Mouse (Mus musculus) heart, embryonic 10.5 days (tissue): ENCODE measurements around the gene Gm26566. TPM values are rescaled to one million over a fixed set of nuclear protein-coding genes. Genes with fewer than 3 reads are reported as not detected.

Experiments used
- DNase-seq: peaks from one replicate; pipeline ENCODE4 v3.0.0-alpha.2; 2017; ENCODE audit warnings: low spot score
- H3K27ac ChIP-seq: fragments of 300-500 bp; sonication (generic); 2 replicates; pipeline ENCODE4 v1.5.1; 2016; ENCODE audit warnings: mild to moderate bottlenecking
- H3K27me3 ChIP-seq: fragments of 300-500 bp; sonication (generic); 2 replicates; pipeline ENCODE4 v1.6.1; 2016; ENCODE audit warnings: mild to moderate bottlenecking; ENCODE audit not compliant: poor library complexity, insufficient read depth, severe bottlenecking
- H3K36me3 ChIP-seq: fragments of 300-500 bp; sonication (generic); 2 replicates; pipeline ENCODE4 v1.6.1; 2016; ENCODE audit warnings: mild to moderate bottlenecking, moderate library complexity
- H3K4me1 ChIP-seq: fragments of 300-500 bp; sonication (generic); 2 replicates; pipeline ENCODE4 v1.6.1; 2016; ENCODE audit warnings: mild to moderate bottlenecking
- H3K4me3 ChIP-seq: fragments of 300-500 bp; sonication (generic); 2 replicates; pipeline ENCODE4 v1.5.1; 2016; ENCODE audit warnings: mild to moderate bottlenecking, moderate library complexity
- H3K9me3 ChIP-seq: fragments of 300-500 bp; sonication (generic); 2 replicates; pipeline ENCODE4 v1.6.1; 2016; ENCODE audit warnings: mild to moderate bottlenecking, moderate library complexity
- WGBS: fragments of 180-500 bp; shearing (Covaris S2); methylation state at CpG from one replicate; pipeline ENCODE4 v1.1.7; 2016; 5-methylcytosine and 5-hydroxymethylcytosine counted together
- polyA plus RNA-seq: library from polyadenylated mRNA; unstranded; fragments of >200 nt; fragmentation: Nextera tagmentation; extraction: Ambion mirVana; gene quantifications from 2 replicates; pipeline ENCODE4 v1.2.1, GENCODE M21; 2016

Gm26566 gene
- polyA plus RNA-seq, 1 experiment from 2014 or later = 1.2 TPM

DNA sequence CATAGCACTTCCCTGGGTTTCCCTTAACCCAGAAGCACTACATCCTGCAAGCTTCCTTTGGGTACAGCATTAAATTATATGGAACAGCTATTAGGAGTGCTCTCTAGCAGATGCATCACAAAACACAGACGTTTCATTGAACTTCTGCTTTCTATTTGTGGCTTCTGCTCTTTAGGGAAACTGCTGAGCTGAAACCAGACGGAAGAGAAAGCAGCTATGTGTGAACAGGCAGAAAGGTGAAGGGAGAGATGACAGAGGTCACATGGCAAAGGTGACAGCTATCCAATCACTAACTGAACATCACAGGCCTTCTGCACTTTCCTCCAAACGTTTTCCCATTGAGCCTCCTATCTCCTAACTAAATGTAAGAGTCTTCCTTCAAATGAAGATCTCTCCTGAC is 15.7 kb upstream of the Gm26566 start:
- H3K27ac ChIP-seq = no peak overlapping the region
- WGBS = 25% methylated on average over 3 of the region's 3 CpGs

DNA sequence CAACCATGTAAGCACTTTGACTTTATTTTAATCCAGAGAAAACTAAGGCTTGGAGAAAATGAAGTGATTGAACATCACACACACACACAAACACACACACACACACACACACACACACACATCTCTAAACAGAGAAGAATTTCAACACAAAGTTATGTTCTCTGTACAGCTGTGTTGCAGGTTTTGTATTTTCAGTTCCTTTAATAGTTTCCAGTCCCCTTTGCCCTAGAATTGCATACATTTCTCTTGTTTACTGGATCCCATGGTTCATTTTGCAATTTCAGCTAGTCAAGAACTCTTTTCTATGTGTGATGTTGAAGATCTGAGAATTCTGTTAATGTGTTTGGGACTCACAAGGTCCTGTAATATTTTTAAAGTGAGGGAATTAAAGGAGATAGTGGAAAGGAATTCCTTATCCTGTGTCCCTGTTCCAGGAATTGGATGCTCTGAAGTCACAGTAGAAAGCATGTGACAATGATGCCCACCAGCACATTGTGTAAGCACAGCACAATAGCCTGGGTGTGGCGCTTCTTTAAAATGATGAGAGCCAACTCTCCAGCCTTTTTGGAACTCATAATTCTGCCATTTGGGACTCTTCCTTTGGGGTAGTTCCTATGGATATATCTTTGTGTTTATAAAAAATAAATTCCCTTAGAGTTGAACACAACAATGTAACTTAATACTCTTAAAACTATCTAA is 14.3 kb upstream of the Gm26566 start:
- no peak overlapping the region for H3K27ac ChIP-seq
- no peak for DNase-seq
- no peak overlapping the region for H3K4me3 ChIP-seq
- no peaks in the 10 kb centered on the region for H3K4me1 ChIP-seq
- H3K9me3 ChIP-seq = no peaks in the 10 kb centered on the region
- WGBS = 87% methylated on average over 1 of the region's 1 CpGs
- H3K27me3 ChIP-seq = no peaks in the 10 kb centered on the region
- H3K36me3 ChIP-seq = no peaks in the 10 kb centered on the region

More for the DNA sequence above, 15.7 kb upstream of the Gm26566 start:
- Histone ChIP-seq H3K27me3 (no peaks in the 10 kb centered on the region), H3K4me3 (no peak overlapping the region), H3K36me3 (no peaks in the 10 kb centered on the region), H3K4me1 (no peaks in the 10 kb centered on the region), H3K9me3 (no peaks in the 10 kb centered on the region)
- no peak for DNase-seq

DNA sequence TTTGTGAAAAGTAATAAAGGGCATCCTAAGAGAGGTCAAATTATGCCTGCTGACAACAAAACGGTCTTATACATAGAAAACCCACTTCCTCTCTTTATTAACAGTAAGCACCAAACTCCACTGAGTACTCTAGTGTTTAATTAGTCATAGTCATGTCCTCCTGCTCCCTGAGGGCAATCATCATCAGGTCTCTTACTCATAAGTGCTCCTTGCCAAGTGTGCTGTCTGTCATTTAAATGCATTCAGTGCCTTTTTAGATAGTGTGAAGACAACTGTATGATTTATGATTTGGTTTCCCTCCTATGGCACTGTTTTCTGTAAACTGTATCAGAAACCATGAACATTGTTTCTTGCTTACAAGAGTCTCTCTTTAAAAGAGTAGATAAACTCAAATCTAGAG is 7.3 kb upstream of the Gm26566 start:
- peaks cover 41% of the 10 kb centered on the region for H3K36me3 ChIP-seq
- H3K4me1 ChIP-seq = no peaks in the 10 kb centered on the region
- DNase-seq = no peak
- no peak overlapping the region for H3K27ac ChIP-seq
- no peaks in the 10 kb centered on the region for H3K9me3 ChIP-seq
- H3K4me3 ChIP-seq = no peak overlapping the region
- 94% methylated on average over 1 of the region's 1 CpGs for WGBS
- no peaks in the 10 kb centered on the region for H3K27me3 ChIP-seq

DNA sequence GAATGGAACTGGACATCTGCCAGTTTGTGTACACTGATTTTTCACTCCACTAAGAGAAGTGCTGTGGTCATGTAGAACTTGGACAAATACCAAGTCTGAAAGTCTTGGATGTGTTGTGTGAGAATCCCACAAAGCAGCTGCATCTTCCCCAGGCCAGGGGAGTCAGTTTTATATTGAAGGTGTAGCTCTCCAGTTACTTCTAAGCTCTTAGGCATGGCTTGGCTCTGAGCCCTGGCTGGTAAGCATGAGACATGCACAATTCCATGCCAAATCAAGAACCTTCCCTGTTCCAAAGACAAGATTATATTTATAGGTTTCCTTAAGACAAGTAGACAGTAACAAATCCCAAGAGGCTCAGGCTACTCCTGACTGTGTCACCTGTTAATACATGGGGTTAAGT is 6.5 kb upstream of the Gm26566 start:
- Histone ChIP-seq H3K4me3 (no peak overlapping the region), H3K36me3 (peaks cover 43% of the 10 kb centered on the region), H3K4me1 (peaks cover 2% of the 10 kb centered on the region), H3K9me3 (no peaks in the 10 kb centered on the region), H3K27ac (no peak overlapping the region), H3K27me3 (no peaks in the 10 kb centered on the region)
- DNase-seq = no peak

DNA sequence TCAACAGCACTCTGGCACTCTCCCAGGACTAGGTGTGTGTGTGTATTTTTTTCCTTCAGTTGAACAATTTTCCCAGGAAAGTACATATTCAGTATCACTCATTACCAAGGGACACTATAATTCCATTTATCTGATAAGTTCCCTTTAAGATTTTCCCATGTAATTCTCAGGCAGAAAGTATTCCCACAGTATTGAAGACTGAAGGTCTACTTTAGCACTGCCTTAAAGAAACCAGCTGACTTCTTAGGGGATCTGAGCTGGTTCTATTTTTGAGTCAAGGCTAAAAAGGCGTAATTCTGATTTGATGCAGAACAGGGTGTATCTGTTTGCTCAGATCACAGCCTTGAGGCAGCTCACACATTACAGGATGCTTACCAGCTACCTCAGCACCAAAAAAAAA is 2.9 kb upstream of the Gm26566 start:
- peaks cover 14% of the 10 kb centered on the region for H3K4me1 ChIP-seq
- H3K27ac ChIP-seq = no peak overlapping the region
- H3K9me3 ChIP-seq = no peaks in the 10 kb centered on the region
- H3K4me3 ChIP-seq = peak overlapping the region; percentile 98
- no peaks in the 10 kb centered on the region for H3K27me3 ChIP-seq
- peaks cover 47% of the 10 kb centered on the region for H3K36me3 ChIP-seq
- whole genome bisulfite sequencing = 43% methylated on average over 1 of the region's 1 CpGs
- no peak for DNase-seq

DNA sequence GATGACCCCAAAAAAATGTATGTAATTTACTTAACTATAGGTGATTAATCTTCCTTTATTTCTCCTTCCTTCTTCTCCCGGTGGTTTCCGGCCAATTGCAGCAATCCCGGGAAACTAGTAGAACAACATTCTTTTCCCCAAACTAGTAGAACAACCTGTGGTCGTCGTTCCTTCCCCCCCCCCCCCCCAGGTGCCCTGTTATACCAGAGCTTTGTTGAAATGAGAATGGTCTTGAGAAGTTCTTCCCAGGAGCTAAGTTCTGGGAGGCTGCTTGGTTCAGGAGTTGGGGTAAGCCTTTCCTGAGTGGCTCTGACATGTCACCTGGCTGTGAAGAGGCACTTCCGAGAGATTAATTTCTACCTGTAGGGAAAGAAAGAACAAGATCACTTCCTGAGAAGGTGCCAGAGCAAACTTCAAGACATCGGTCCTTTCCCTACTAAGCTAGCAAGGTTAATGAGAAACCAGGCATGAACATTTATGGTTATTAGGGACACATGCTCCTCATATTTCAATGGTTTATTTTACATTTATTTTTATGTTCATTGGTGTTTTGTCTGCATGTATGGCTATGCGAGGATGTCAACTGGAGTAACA is 2.0 kb downstream of the Gm26566 start:
- H3K36me3 ChIP-seq = peaks cover 13% of the 10 kb centered on the region
- H3K4me1 ChIP-seq = peaks cover 14% of the 10 kb centered on the region
- no peak overlapping the region for H3K4me3 ChIP-seq
- no peak for DNase-seq
- H3K9me3 ChIP-seq = no peaks in the 10 kb centered on the region
- 63% methylated on average over 8 of the region's 8 CpGs for WGBS
- no peaks in the 10 kb centered on the region for H3K27me3 ChIP-seq
- H3K27ac ChIP-seq = no peak overlapping the region

DNA sequence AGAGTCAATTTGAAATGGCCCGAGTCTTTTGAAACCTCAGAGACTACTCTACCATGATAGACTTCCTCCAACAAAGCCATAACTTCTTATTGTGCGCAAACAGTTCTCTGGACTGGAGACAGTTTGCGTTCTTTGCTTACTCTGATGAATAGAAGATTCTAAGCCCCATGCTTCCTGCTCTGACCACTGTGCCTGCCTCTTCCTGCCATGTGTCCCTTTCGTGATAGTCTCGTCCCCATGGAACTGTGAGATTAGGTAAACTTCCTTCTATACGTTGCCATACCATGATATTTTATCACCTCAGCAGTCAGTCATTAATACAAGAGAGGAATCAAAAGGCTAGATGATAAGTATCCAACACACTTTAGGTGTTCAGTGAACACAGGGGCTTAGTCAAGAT is 5.1 kb downstream of the Gm26566 start:
- 70% methylated on average over 6 of the region's 6 CpGs for WGBS
- DNase-seq = no peak
- Histone ChIP-seq H3K9me3 (no peaks in the 10 kb centered on the region), H3K4me1 (no peaks in the 10 kb centered on the region), H3K4me3 (no peak overlapping the region), H3K36me3 (no peaks in the 10 kb centered on the region), H3K27me3 (no peaks in the 10 kb centered on the region), H3K27ac (no peak overlapping the region)

DNA sequence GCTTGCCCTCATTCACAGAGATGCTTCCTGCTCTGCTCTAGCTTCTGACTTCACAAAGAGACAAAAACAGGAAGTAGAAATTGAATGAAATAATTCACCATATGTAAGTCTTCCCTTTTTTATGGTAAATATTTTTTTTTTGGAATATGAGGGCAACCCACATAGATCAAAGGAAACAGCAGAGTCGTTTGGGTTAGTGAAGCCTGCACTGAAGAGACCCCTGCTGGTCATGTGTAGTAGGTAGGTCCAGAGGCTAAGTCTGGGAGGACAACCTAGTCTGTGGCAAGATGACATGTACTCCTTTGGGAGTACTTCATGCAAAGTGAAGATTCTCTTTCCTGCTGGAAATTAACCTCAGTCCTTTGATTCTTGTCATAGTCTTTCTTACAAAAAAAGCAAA is 5.7 kb downstream of the Gm26566 start:
- no peak overlapping the region for H3K4me3 ChIP-seq
- H3K9me3 ChIP-seq = no peaks in the 10 kb centered on the region
- no peak for DNase-seq

DNA sequence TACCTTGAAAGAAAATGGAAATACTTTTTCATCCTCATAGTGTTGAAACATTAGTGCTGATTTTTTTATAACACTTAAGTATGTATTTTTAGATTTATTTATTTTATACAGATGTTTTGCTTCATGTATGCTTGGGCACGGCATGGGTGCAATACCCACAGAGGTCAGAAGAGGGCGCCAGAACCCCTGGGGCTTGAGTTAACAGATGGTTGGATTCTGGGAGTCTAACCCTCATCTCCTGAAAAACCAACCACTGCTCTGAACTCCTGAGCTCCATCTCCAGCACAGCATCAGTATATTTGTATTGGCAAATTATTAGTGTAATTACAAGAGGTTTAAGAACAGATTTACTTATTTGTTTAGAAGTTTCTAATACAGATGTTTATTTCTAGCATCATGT is 16.9 kb downstream of the Gm26566 start:
- no peaks in the 10 kb centered on the region for H3K27me3 ChIP-seq
- DNase-seq = peak; percentile 82
- no peaks in the 10 kb centered on the region for H3K36me3 ChIP-seq
- no peak overlapping the region for H3K4me3 ChIP-seq
- no peaks in the 10 kb centered on the region for H3K4me1 ChIP-seq
- WGBS = 5% methylated on average over 2 of the region's 2 CpGs
- no peak overlapping the region for H3K27ac ChIP-seq
- H3K9me3 ChIP-seq = no peaks in the 10 kb centered on the region

More for the DNA sequence above, 5.7 kb downstream of the Gm26566 start:
- no peaks in the 10 kb centered on the region for H3K36me3 ChIP-seq
- H3K27ac ChIP-seq = no peak overlapping the region
- no peaks in the 10 kb centered on the region for H3K4me1 ChIP-seq
- no peaks in the 10 kb centered on the region for H3K27me3 ChIP-seq
- WGBS = 4% methylated on average over 1 of the region's 1 CpGs

DNA sequence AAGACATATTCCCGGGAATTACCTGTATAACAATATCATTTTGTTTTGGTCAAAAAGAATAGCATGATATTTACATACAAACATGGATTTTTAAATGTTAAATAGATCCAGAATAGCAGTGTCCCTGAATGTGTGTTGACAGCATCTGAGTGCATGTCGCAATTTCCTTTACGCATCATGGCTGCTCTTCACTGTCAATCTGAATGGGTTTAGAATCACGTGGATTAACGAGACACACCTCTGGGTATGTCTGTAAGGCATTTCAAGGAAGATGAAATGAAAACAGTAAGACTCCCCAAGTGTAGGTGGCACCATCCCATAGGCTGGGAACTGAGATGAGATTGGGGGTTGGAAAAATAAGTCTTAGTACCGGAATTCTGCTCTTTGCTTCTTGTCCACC is 17.4 kb downstream of the Gm26566 start:
- Histone ChIP-seq H3K27me3 (no peaks in the 10 kb centered on the region), H3K4me1 (no peaks in the 10 kb centered on the region), H3K27ac (no peak overlapping the region), H3K4me3 (no peak overlapping the region), H3K9me3 (no peaks in the 10 kb centered on the region), H3K36me3 (no peaks in the 10 kb centered on the region)
- no peak for DNase-seq
- WGBS = 83% methylated on average over 6 of the region's 6 CpGs

DNA sequence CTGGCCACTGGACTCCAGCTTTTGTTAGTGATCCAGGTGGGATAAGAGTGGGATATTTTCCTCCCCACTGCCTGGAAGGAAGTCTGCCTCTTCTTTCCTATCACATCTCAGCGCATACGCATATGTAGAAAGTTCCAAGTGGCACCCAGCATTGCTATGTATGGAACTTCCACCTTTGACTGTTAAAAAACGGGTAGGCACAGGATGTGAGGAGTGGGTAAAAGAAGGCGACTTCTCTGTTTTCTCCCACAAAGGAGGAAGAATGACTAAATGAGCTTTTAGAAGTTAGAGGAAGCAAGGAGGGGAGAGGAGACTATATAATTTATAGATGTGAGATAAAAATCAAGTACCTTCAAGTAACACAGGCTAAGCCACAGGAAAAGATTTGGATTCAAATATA is 19.8 kb downstream of the Gm26566 start:
- no peak overlapping the region for H3K4me3 ChIP-seq
- H3K27ac ChIP-seq = no peak overlapping the region
- no peaks in the 10 kb centered on the region for H3K9me3 ChIP-seq
- no peaks in the 10 kb centered on the region for H3K27me3 ChIP-seq
- no peaks in the 10 kb centered on the region for H3K36me3 ChIP-seq
- DNase-seq = no peak
- 79% methylated on average over 4 of the region's 4 CpGs for WGBS
- no peaks in the 10 kb centered on the region for H3K4me1 ChIP-seq

DNA sequence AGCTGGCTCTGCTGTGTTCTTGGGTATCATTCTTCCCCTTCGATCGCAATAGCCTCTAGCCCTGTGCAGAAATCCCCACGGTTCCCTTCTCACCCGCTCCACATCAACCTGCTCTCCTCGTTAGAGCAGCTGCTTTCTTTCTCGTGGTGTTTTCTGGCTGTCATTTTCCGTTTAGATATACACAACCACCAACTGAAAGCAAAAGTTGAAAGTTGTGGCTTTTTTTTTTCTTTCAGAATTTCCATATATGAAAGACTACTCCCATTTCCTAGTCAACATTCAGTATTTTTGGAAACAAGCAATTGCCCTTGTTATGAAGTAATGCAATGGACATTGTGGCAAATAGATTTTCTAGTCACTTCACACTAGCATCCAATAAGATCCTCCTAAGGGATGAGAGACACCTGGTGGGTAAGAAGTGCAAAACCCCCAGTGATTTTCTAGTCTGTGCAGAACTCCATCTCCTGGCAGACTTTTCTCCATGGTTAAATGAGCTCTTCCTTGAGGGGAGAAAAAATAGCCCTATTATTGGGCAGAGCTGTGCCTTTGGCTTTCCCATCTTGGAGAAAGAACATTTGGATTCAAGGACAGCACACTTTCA is 21.3 kb downstream of the Gm26566 start:
- no peaks in the 10 kb centered on the region for H3K4me1 ChIP-seq
- 76% methylated on average over 7 of the region's 7 CpGs for WGBS
- no peaks in the 10 kb centered on the region for H3K36me3 ChIP-seq
- DNase-seq = no peak
- no peak overlapping the region for H3K27ac ChIP-seq
- no peak overlapping the region for H3K4me3 ChIP-seq
- no peaks in the 10 kb centered on the region for H3K27me3 ChIP-seq
- no peaks in the 10 kb centered on the region for H3K9me3 ChIP-seq

DNA sequence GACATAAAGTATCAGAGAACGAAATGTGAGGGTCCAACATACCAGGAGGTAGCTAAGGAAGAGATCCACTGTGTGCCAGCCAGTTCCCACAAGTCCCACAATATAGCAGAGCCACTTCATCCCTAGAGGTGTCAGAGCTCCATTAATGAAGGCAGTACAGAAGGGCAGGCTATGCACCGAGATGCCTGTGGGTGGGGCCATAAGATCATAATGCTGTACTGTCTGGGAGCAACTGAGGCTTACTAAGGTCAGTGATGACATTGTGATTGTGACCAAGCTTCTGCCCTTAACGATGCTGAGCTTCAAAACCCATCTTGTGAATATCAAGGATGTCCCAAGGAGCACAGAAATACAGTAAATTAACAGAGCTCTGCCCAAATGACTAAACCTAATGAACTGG is 22.6 kb downstream of the Gm26566 start:
- Histone ChIP-seq H3K27me3 (no peaks in the 10 kb centered on the region), H3K9me3 (no peaks in the 10 kb centered on the region)
- WGBS = 68% methylated on average over 3 of the region's 3 CpGs

More for the DNA sequence above, 22.6 kb downstream of the Gm26566 start:
- Histone ChIP-seq H3K4me1 (no peaks in the 10 kb centered on the region), H3K36me3 (no peaks in the 10 kb centered on the region), H3K27ac (no peak overlapping the region), H3K4me3 (no peak overlapping the region)
- no peak for DNase-seq
